ENCODE assay signal across 9 mouse cellular contexts in genomic region chr9:59340002-59340401, GRCm38 (mm10). TPM values are rescaled to one million over a fixed set of nuclear protein-coding genes. Genes with fewer than 3 reads are reported as not detected.
A peak's percentile ranks its signal among the peaks of the same experiment; 100 is the strongest.
DNase-seq lines count a peak whose midpoint lies in the region; ATAC-seq and TF ChIP-seq lines count a peak whose summit lies in the region.
"Had no signal": no experiment of that assay in that cellular context is flagged by ENCODE, and none has a peak within 500 bp of the region (broad histone marks: within the 10 kb centered on the region; RNA-seq: fewer than 3 reads in every experiment).

No protein-coding gene starts in this region.

- no peak for ATAC-seq in forebrain, embryonic 14.5 days
- ATAC-seq in liver, embryonic 12.5 days: no peak

- H3K4me1 ChIP-seq in forebrain, embryonic 14.5 days (ENCODE audit: control insufficient read depth, insufficient read depth, low read length): no peaks in the 10 kb centered on the region
- no peaks in the 10 kb centered on the region for H3K4me1 ChIP-seq in forebrain, embryonic 10.5 days
- no peaks in the 10 kb centered on the region for H3K4me1 ChIP-seq in liver, adult 2 months (ENCODE audit: control insufficient read depth, insufficient read depth, low read length)
- H3K4me1 ChIP-seq in liver, embryonic 12.5 days: peaks cover 13% of the 10 kb centered on the region
- H3K4me1 ChIP-seq: neural tube, embryonic 12.5 days had no signal

- H3K9me3 ChIP-seq in forebrain, embryonic 14.5 days (replicated peaks; ENCODE audit: control insufficient read depth, low read length): no peaks in the 10 kb centered on the region
- no peaks in the 10 kb centered on the region for H3K9me3 ChIP-seq in forebrain, embryonic 10.5 days
- no peaks in the 10 kb centered on the region for H3K9me3 ChIP-seq in liver, embryonic 12.5 days (replicated peaks)
- H3K9me3 ChIP-seq: neural tube, embryonic 12.5 days had no signal

- no peak overlapping the region for H3K4me2 ChIP-seq in forebrain, embryonic 14.5 days (ENCODE audit: low read length)
- no peak overlapping the region for H3K4me2 ChIP-seq in liver, embryonic 12.5 days
- H3K4me2 ChIP-seq: neural tube, embryonic 12.5 days had no signal

- no peak for TF ChIP-seq POLR2A in liver, adult 2 months (IDR thresholded peaks at IDR 0.05; ENCODE audit: extremely low read depth, insufficient read depth, low read length)

- peaks cover 53% of the 10 kb centered on the region for H3K36me3 ChIP-seq in forebrain, embryonic 14.5 days (ENCODE audit: control insufficient read depth, insufficient read depth, low read length)
- H3K36me3 ChIP-seq in forebrain, embryonic 10.5 days (replicated peaks): peaks cover 55% of the 10 kb centered on the region
- peaks cover 7% of the 10 kb centered on the region; the same call in 1 of the 2 replicates for H3K36me3 ChIP-seq in liver, adult 2 months (ENCODE audit: control insufficient read depth, insufficient read depth, low read length)
- peaks cover 11% of the 10 kb centered on the region for H3K36me3 ChIP-seq in liver, embryonic 12.5 days

- H3K27me3 ChIP-seq in forebrain, embryonic 14.5 days (replicated peaks; ENCODE audit: control insufficient read depth, insufficient read depth, low read length): no peaks in the 10 kb centered on the region
- no peaks in the 10 kb centered on the region for H3K27me3 ChIP-seq in forebrain, embryonic 10.5 days (ENCODE audit: poor library complexity, severe bottlenecking)
- no peaks in the 10 kb centered on the region for H3K27me3 ChIP-seq in liver, adult 2 months (ENCODE audit: control insufficient read depth, insufficient read depth, low read length)
- H3K27me3 ChIP-seq in liver, embryonic 12.5 days (replicated peaks): no peaks in the 10 kb centered on the region
- H3K27me3 ChIP-seq: neural tube, embryonic 12.5 days had no signal

- no peak overlapping the region for H3K9ac ChIP-seq in forebrain, embryonic 14.5 days (ENCODE audit: low read length)
- H3K9ac ChIP-seq in liver, adult 2 months (ENCODE audit: low read depth, low read length): no peak overlapping the region
- no peak overlapping the region for H3K9ac ChIP-seq in liver, embryonic 12.5 days
- H3K9ac ChIP-seq: neural tube, embryonic 12.5 days had no signal

- H3K4me3 ChIP-seq in forebrain, embryonic 14.5 days (ENCODE audit: low read depth, low read length): no peak overlapping the region
- no peak overlapping the region for H3K4me3 ChIP-seq in forebrain, embryonic 10.5 days
- H3K4me3 ChIP-seq in liver, adult 2 months (ENCODE audit: insufficient read depth, low read depth, low read length): no peak overlapping the region
- H3K4me3 ChIP-seq in liver, embryonic 12.5 days: no peak overlapping the region
- H3K4me3 ChIP-seq: neural tube, embryonic 12.5 days had no signal

- WGBS in forebrain, embryonic 14.5 days: 93% methylated on average over 9 of the region's 9 CpGs
- 90% methylated on average over 9 of the region's 9 CpGs for WGBS in forebrain, embryonic 10.5 days
- WGBS in liver, adult 2 months: 84% methylated on average over 9 of the region's 9 CpGs
- 66% methylated on average over 9 of the region's 9 CpGs for WGBS in liver, embryonic 12.5 days (ENCODE audit: insufficient replicate concordance)

- TF ChIP-seq CTCF in liver, adult 2 months (IDR thresholded peaks at IDR 0.05; ENCODE audit: low read depth, low read length): peak; percentile 78

- peak; percentile 20 for DNase-seq in forebrain, embryonic 14.5 days (ENCODE audit: low spot score)
- no peak for DNase-seq in forebrain, embryonic 10.5 days (ENCODE audit: extremely low spot score, low spot score)
- peak; percentile 26 for DNase-seq in liver, adult 2 months (ENCODE audit: extremely low read depth, low read depth, low spot score)
- peak; percentile 37 for DNase-seq in c-Kit-positive CD71-positive TER-119-positive erythroid progenitor cells, embryonic 14.5 days (ENCODE audit: low spot score)
- peak; percentile 15 for DNase-seq in retina, postnatal 1 day
- DNase-seq in layer of hippocampus, adult 9-10 months (ENCODE audit: low spot score): no peak
- no peak for DNase-seq in cerebellum, adult 9-11 months

- H3K27ac ChIP-seq in forebrain, embryonic 14.5 days (ENCODE audit: low read depth, low read length): no peak overlapping the region
- no peak overlapping the region for H3K27ac ChIP-seq in forebrain, embryonic 10.5 days
- H3K27ac ChIP-seq in liver, adult 2 months (replicated peaks; ENCODE audit: insufficient read depth, low read depth, low read length): no peak overlapping the region
- no peak overlapping the region for H3K27ac ChIP-seq in liver, embryonic 12.5 days
- H3K27ac ChIP-seq: neural tube, embryonic 12.5 days had no signal

- H3K79me2 ChIP-seq in liver, adult 2 months (ENCODE audit: control insufficient read depth, insufficient read depth, low read length): no peaks in the 10 kb centered on the region

RNA-seq across cellular contexts. Expression of gene Bbs4, which starts 13.3 kb away (rescaled TPM):
- polyA plus RNA-seq in forebrain, embryonic 14.5 days (2014; fragmentation: Nextera tagmentation; extraction: Ambion mirVana): 45.5 and 48.4 TPM in 2 replicates
- polyA plus RNA-seq in forebrain, embryonic 10.5 days (2016; fragmentation: Nextera tagmentation; extraction: Ambion mirVana): 20.2 and 21.9 TPM in 2 replicates
- total RNA-seq in liver, adult 2 months (2014; rRNA removed): 2.2 and 2.9 TPM in 2 replicates
- polyA plus RNA-seq in liver, adult 2 months (2012; rRNA removed): 0.50 and 0.57 TPM in 2 replicates
- polyA plus RNA-seq in liver, embryonic 12.5 days (2016; fragmentation: Nextera tagmentation; extraction: Ambion mirVana): 2.8 and 3.3 TPM in 2 replicates

RNA-seq across cellular contexts. Expression of gene Adpgk, which starts 48.6 kb away (rescaled TPM):
- 21.9 and 23.6 TPM in 2 replicates for polyA plus RNA-seq in forebrain, embryonic 14.5 days (2014; fragmentation: Nextera tagmentation; extraction: Ambion mirVana)
- polyA plus RNA-seq in forebrain, embryonic 10.5 days (2016; fragmentation: Nextera tagmentation; extraction: Ambion mirVana): 34.7 and 40.9 TPM in 2 replicates
- total RNA-seq in liver, adult 2 months (2014; rRNA removed): 11.1 and 11.3 TPM in 2 replicates
- 7.6 and 7.9 TPM in 2 replicates for polyA plus RNA-seq in liver, adult 2 months (2012; rRNA removed)
- polyA plus RNA-seq in liver, embryonic 12.5 days (2016; fragmentation: Nextera tagmentation; extraction: Ambion mirVana): 27.4 and 28.8 TPM in 2 replicates

Comparison
In these comparisons a context has a peak if more than half of its experiments do, and no peak if none do; other contexts are left out.
1. DNase-seq: peak in forebrain, embryonic 14.5 days (single experiment), liver, adult 2 months (single experiment), c-Kit-positive CD71-positive TER-119-positive erythroid progenitor cells, embryonic 14.5 days (single experiment) and retina, postnatal 1 day (single experiment); none in forebrain, embryonic 10.5 days (single experiment), layer of hippocampus, adult 9-10 months (single experiment) and cerebellum, adult 9-11 months (single experiment).